Mouse (Mus musculus): ENCODE results near the gene Nacc2.

Nacc2 gene

DNA sequence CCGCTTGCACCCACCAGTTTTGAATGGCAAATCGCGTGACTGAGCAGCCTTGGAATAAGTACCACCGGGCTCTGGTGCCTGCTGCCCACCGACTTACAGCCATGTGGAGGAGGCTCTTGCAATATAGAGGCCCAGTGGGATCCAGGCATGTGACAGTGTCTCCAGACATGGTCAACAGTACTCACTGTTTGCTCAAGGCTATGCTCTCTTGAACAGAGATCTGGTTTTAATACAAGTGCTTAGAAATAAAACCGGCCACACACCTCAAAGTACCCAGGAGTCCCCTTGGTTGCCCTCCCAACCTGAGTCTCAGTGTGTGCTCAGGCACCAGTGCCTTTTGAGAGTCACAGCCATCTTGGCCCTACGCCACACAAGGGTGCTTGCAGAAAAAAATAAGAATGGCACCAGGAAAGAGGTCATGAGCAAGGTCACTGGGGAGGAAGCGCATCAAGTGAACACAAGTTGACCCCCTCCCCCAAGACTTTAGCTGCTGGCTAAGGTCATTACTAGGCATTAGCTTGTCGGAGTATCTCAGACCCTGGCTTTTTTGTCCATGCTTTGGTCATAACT lies at the start of gene Nacc2:
TSS of gene Nacc2 (minus strand) at position 142 of the 570 bp plus-strand sequence.
- DNase-seq: no peak

DNA sequence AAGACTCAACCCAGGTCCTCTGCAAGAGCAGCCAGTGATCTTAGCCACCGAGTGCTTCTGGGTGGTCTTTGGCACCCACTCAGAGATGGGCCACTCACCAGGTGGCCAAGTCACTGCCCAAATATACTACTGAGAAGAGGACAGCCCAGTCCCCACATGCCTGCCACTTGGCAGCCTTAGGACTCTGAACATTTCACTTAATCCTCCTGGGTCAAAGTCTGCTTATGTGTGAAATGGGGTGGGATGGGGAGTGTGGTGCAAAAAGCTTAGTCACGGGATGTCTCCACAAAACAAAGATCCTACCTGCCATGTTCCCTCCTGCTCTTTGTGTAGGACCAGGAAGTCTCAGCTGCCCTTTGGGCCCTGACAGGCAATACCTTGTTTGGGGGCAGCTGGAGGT lies 49.1 kb upstream of the Nacc2 start:
- no peak for DNase-seq

DNA sequence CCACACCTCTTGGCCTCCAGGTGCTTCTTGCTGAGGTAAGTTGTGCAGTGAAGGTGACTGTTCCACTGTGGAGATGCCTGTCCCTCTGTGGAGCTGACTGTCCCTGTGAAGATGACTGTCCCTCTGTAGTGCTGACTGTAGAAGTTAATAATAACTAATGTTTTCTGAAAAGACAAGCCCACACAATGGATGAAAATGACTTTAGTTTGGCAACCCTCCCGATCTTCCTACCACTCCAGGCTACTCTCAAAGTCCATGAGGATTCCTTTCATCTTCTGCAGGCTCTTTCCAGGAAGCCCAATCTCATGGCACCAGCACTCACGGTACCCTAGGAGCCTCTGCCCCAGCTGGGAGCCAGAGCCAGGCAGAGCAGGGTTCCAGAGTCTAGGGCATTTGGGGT lies 47.4 kb upstream of the Nacc2 start:
- DNase-seq: no peak

DNA sequence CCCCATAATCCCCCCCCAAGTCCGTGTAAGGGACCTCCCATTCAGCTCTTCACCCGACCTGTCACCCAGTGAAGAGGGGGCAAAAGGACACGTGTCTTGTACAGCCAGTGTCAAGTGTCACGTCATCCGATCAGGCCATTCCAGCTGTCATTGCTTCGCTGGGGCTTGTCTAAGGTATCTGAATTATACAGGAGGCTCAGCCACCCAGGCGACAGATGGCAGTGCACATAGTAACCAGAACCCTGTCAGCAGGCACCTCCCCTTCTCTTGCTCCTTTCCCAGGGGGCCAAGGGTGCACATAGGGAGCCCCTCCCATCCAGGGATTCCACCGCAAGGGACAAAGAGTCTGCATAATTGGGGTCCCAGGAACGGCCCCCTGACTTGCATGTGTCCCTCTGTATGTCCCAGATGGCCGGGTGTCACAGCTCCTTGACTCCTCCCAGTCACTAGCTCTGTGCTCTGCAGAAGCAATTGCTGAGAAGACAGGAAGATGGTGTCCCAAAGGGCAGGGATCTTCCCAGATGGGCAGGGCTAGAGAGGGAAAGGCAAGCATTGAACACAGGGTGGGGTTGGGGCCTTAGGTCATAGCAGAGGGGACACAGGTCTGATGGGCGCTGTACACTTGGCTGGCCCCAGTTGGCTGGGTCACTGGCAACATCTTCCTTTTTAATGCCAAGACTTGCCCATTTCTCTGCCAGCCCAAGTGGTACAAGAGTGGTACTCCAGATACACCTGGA lies 46.0 kb upstream of the Nacc2 start:
- no peak for DNase-seq

DNA sequence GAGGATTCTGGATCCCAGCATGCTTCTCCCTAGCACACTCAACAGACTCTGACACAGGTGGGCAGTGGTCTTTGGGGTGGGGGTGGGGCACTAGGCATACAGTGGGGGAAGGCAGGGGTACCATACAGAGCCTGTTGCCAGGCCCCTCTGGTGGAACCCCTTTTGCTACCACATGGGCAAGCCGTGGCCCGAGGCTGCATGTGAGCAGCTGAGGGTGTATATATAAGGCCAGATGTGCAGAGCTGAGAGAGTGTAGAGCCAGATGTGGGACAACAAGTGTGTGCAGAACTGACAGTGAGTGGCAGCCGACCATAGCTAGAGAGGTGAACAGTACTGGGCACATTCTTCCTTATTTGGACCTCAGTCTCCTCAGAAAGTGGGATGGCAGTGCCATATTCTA lies 43.9 kb upstream of the Nacc2 start:
- no peak for DNase-seq

DNA sequence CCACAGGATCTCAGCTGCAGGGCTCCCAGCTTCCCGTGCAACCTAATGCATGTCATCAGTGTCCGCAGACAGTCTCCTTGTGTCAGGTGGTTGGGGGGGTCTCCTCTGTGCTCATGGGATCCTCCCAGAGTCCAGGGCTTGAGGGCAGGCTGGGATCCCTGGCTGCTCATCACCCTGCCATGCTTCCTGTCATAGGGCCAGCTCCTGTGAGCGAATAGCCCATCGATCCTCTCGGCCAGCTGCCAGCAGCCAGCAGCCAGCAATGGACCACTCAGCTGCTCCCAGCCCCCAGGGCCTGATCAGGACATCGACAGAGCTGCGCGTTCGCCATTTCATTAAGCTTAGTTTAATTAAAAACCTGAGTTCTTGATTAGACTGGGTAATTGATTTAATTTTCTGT lies 35.0 kb upstream of the Nacc2 start:
- no peak for DNase-seq

DNA sequence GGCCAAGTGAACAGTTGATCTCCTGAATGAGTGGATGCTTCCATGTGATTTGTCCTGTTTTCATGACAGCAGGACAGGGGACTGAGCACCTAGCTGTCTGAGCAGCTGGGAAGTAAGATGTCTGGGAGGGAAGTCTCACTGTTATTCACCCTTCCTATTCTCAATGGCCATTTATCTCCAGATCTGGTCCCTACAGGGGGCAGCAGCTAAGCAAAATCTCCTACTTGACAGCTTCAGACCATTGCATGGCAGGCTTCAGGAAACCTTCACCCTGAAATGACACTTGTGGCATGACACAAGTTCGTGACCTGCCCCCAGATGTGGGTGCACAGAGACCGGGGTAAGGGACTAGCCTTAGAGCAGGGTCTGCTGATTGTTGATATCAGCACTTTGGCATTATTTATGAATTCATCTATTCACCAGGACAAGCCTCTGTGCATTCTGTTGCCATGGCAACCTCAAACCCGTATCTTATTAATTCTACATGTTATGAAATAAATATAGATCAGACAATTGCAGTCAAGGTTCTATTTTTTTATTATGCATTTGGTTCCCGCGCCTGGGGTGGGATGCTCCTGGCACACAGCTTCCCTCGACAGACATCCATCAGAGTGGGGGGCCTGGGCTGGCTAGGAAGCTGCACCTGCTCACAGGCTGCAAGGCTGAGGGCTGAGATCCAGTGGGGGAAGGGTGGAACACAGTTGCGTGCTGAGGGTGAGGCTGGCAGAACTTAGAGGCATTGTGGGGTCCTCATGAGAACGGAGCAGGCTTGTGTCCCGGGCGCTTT lies 33.4 kb upstream of the Nacc2 start:
- no peak for DNase-seq

DNA sequence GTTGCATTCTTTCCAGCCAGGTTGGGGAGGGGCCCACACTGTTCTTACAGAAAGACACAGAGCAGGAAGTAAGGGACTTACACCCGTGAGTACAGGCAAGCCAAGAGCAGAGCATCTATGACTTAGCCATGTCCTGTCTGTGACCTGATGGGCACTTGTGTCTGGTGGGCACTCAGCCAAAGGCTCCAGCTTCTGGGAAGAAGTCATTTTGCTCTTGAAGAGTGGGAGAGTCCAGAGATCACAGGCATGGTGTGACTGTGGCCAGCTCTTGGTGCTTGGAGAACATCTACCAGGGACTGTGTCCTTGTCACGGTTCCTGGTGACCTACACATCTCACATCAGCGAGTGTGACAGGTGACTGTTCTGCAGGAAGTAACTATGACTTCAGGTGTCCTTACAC lies 32.7 kb upstream of the Nacc2 start:
- DNase-seq: no peak

DNA sequence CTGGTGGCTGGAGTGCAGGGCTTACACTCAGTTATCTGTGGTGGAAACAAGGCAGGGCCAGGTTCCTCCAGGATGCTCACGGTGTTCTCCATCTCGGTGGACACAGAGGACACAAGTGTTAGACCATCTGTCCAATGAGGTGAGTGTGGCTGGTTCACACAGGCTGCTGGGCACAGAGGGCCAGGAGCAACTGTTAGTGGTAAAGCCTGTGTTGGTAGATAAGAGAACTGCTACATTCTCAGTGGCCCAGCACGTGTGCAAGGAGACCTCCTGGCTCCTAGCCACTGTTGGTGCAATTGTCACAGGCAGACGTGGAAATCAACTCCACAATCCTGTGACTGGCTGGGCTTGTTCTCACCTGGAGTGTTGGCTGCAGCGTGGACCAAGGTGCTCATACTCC lies 31.6 kb upstream of the Nacc2 start:
- DNase-seq: no peak

DNA sequence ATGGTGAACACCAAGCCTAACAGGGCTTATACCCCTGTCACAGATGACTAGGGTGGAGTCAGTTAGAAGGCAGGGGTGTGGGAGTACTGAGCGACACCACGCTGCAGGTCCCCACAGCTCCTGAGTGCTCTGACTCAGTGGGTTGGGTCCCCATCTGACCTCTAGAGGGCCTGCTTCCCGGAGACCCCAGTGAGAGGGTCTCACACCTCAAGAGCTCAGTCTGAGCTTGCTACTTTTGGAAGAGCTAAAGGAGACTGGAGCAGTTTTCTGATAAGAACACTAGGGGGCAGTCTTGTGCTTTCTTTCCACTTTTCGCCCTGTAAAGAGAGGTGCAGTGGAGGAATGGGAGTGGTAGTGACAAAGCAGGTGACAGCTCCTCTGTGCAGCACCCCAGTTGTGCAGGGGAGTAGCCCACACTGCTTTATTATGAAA lies 30.9 kb upstream of the Nacc2 start:
- DNase-seq: no peak

DNA sequence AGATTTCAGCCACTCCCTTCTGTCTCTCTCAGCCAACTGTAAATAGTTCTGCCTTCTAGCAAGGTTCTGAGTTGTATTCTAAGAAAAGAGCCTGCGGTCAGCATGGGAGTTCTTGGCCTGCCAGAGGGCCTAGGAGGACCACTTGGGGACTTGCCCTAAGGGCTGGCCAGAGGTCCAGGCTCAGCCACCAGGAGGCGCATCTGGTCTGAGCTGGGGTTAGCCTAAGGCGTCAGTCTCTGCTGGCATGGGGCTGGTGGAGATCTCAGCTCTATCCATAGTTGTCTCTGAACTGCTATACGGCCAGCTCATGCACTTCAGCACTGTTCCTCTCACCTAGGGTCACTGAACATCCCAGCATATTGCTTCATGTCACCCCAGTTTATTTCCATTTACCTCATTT lies 30.3 kb upstream of the Nacc2 start:
- DNase-seq: no peak

DNA sequence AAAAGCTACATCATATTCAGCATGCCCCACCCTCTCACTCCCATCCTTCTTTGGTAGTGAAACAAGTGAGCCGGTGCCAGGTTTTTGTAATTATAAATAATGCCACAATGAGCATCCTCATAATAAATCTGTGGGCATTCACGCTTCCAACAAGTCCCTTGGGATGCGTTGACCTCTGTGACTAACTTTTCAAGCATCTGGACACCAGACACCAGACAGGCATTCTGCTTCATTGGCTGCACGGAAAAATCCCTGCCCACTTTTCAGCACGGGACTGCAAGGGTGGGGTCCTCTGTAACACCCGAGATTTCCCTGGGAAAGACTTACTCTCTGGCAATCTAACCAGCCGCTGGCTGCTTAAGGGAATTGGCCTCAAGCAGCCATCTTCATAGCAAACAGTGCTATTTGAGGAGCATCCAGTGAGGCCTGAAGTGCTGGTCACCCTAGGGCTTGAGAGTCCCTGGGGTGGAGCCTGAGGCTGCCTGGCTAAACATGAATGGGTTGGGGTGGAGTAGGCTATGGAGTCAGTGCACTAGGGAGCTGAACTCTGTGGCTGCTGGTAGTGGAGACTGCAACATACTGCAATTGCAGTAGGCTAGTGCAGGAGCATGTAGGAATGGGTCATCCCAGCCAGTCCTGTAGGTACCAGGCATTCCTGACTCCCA lies 24.8 kb upstream of the Nacc2 start:
- no peak for DNase-seq

DNA sequence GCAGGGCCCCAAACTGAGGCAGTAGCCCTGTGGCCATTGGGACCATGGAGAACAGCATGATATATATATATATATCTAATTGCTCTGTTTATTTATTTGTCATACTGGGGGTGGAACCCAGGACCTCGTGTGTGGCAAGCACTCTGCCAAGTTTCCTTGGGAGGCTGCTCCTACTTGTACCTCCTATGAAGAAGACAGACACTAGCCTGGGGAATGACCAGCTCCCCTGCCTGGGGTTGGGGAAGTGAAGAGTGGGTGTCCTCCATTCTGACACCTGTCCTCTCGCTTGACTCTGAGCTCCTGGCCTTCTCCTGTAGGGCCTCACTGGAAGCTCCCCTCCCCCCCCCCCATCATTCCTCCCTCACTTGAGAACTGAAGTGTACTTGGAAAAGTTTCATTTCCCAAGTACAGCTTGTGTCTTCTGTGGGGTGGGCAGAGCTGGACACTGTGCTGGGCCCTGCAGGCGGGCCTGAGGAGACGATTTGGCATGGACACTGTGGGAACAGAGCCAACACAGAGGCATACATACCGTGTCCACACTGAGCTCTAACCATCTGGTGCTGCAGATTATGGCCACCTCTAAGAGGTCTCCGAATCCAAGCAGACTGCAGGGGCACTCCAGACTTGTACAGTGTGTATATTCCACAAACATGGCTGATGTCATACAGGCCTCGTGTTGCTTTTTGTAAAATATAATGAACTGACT lies 23.5 kb upstream of the Nacc2 start:
- DNase-seq: no peak

DNA sequence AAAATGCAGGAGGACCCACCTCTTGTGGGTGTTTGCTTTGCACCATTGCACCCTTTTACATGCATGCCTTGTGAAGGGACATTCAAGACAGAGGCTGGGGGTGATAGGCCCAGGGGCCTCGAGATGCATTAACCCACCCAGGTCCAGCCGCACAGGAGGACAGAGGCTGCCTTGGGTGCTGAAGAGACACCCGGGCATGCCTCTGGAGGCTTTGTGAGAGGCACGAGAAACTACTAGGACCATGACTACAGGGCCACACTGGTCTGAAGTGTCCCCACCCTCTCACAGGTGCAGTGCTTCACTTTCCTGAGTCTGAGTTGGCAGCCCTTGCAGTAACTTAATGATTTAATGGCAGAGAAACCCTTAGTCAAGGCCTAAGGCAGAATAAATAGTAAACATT lies 22.1 kb upstream of the Nacc2 start:
- no peak for DNase-seq

DNA sequence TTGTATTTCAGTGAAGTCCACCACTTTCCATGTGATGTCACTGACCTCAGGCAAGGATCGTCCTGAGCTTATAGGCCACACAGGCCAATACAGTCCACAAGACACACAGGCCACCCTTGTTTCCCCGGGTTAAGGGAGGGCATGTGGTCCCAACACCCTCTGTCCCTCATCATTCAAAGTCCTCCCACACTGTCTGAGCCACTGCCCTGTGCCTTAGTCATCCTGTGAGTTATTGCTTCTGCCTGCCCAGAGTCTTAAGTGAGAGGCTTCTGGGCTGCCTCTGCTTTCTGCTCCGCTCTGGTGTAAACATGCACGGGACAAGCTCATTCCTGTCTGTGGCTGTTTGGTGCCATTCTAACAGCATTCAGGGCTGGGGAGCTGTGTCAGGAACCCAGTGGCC lies 21.3 kb upstream of the Nacc2 start:
- no peak for DNase-seq

DNA sequence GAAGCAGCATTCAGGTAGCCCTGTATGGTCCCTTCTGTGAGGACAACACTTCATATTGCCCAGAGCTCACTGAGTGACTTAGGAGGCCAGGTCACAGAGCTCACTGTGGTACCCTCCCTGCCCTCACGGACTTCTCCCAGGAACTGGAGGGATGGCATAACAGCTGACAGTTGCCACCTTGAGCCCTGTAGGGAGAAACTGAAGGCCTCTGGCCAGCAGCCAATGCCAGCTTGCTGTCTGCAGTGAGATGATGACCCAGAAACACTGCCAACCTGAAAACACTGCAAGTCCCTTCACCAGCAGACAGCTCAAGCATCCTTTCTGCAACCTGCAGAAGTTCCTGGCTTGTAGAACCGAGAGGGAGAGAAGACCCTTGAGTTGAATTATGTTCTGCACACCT lies 20.5 kb upstream of the Nacc2 start:
- DNase-seq: no peak

DNA sequence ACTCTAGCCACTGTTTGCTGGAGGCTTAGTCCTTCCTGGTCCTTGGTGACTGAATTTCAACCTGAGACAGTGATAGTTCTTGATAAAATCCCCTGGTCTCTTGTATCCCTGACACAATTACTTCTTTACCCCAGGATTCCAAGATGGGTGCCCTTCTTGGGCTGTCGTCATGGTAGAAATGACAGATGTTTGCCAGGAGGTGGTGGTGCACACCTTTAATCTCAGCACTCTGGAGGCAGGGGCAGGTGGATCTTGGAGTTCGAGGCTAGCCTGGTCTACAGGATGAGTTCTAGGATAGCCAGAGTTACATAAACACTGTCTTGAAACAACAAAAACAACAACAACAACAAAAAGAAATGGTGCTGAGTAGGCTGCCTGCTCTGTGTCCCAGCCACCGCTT lies 20.0 kb upstream of the Nacc2 start:
- DNase-seq: no peak

DNA sequence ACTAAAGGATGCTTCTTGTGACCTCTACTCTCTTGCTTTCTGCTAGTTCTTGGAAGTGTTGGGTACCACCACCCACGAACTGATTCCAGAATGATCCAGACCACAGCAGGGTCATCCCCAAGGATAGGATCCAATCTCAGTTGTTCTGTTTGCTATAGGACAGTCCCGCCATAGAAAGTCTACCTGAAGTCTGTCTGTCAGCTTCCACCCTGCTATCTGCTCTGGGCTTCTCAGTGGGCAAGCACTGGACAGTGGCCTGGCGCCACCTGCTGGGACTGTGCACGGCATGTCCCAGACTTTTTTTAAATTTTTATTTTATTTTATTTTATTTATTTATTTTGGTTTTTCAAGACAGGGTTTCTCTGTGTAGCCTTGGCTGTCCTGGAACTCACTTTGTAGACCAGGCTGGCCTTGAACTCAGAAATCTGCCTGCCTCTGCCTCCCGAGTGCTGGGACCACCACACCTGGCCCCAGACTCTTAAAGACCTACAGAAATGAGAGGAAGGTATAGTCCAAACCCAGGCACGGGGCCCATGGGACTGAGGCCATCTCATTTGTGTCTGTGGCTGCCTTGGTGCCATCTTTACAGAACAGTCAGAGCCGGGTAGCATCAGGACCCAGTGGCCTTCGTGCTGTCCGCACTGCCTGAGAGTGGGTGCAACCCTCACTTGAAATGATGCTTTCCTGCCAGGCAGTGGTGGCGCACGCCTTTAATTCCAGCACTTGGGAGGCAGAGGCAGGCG lies 19.0 kb upstream of the Nacc2 start:
- DNase-seq: peak; percentile 21

DNA sequence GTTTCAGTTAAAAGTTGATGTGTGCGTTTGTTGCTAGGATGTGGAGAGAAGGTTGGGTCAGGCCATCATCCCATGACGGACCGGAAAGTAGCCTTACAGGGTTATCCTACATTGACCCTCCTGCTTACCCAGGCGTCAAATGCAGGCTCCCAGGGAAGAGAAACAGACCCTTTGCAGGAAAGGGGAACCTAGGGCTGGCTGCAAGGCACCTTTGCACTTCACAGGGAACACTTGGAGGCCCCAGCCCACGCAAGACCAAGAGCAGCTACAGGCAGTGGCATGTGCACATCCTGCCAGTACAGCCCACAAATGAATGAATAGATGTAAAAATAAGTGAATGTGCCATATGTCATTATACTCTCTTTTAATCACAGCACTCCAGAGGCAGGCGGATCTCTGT lies 17.9 kb upstream of the Nacc2 start:
- DNase-seq: no peak

DNA sequence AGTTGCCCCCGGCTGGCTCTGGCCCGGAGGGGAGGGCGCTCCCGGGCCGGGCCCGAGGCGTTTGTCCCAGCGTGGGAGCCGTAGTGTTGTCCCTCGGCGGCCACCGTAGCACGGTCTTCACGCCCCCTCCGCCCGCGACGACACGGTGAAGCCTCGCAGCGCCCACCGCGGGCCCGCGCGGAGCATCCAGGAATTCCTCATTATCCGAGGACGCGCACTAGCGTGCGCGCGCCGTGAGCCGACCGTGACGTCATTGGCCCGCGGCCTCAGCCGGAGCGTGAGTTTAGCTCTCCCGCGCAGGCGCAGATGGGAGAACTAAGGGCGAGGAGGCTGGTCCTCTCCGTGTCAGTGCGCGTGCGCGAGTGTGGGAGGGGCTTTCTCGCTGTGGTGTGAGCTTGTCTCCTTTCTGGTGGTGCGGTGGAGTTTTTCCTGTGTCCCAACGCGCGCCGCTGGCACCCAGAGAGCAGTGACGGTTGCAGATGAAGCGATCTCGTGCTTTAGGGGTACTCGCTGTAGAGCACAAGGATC lies 17.3 kb upstream of the Nacc2 start:
- DNase-seq: peak; percentile 98

DNA sequence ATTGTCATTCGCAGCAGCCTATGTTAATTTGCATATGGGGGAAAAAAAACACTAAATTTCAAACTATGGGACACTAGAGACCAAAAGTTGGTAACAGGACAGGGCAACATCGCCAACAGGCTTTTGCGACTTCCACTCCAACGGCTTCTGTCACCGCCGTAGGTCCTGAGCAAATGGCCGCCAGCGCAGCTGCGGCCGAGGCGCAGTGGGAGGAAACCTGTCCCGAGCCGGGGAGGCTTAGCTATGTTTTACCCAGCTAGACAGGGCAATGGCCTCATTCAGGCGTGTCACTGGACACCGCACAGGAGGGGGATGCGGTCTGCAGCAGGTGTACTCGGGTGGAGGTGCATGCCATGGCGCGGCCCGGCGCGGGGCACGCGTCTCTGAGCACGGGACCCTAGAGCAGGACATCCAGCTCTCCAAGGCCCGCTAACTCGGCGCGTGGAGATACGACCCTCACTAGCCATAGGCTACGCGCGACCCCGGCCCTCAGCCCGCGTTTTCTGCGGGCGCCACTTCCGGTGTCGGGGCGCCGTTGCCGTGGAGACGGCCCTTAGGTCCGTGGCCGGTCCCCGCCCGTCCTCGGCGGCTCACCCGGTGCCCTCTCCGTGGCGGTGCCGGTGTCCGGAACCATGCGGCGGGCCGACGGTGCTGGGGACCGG lies 16.7 kb upstream of the Nacc2 start:
- DNase-seq: no peak

Measured in kidney, adult 11 months (tissue).